Mouse (Mus musculus) heart, postnatal 0 days (tissue): Measurements from ENCODE around the gene Golt1a.

Experiments
- CTCF ChIP-seq: IDR thresholded peaks from 2 replicates; pipeline ENCODE4 v1.5.1; 2016; ENCODE audit warnings: antibody characterized with exemption, control low read depth, low read depth
- EP300 ChIP-seq: IDR thresholded peaks from 2 replicates; pipeline ENCODE4 v1.6.1; 2016; ENCODE audit warnings: antibody characterized with exemption, low read depth

GRCm38 (mm10) chr1:133333937-133334336 is 24.3 kb downstream of the Golt1a start:
- TF ChIP-seq CTCF (no peak), EP300 (no peak)
